In the genomic region with DNA sequence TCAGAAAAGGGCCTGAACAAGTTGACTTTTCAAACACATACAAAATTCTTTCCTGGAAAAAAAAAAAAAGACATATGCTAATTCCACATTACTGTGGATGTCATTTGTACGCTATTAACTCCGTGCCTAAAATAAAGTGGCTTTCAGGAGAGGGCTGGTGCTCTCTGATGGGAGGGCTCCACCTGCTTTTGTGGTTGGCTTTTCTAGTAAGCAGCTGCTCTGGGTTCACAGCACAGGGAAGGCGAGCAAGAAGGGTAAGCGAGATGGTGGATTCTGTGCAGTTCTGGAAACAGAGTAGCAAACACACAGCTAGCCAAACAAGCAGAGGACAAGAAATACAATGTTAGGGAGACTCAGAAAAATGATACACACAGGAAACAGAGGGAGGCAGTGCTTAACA, we compare ENCODE assay signal across 17 mouse cellular contexts. TPM values are rescaled to one million over a fixed set of nuclear protein-coding genes. Genes with fewer than 3 reads are reported as not detected.
DNase-seq lines count a peak whose midpoint lies in the region; ATAC-seq and TF ChIP-seq lines count a peak whose summit lies in the region.
"Had no signal": no experiment of that assay in that cellular context is flagged by ENCODE, and none has a peak within 500 bp of the region (broad histone marks: within the 10 kb centered on the region; RNA-seq: fewer than 3 reads in every experiment).

No protein-coding gene starts in this region.

- no peak for TF ChIP-seq CTCF in midbrain, postnatal 0 days (IDR thresholded peaks at IDR 0.05)

- H3K27ac ChIP-seq in forebrain, embryonic 11.5 days (ENCODE audit: low read depth, low read length): peak overlapping the region; percentile 59; the same call in 1 of the 2 replicates
- H3K27ac ChIP-seq in hindbrain, embryonic 14.5 days: peak overlapping the region; percentile 33; the same call in 1 of the 2 replicates
- 0 out of 2 replicates have a peak overlapping the region, but pooled peaks have one; percentile 33 for H3K27ac ChIP-seq in midbrain, postnatal 0 days (ENCODE audit: low read depth, low read length)
- no peak overlapping the region for H3K27ac ChIP-seq in liver, embryonic 12.5 days
- H3K27ac ChIP-seq: heart, embryonic 15.5 days; intestine, embryonic 15.5 days; stomach, postnatal 0 days had no signal

- H3K9ac ChIP-seq in forebrain, embryonic 11.5 days (ENCODE audit: low read length): no peak overlapping the region
- H3K9ac ChIP-seq in hindbrain, embryonic 14.5 days: no peak overlapping the region
- H3K9ac ChIP-seq in midbrain, postnatal 0 days (replicated peaks; ENCODE audit: low read length, poor library complexity, severe bottlenecking): no peak overlapping the region
- no peak overlapping the region for H3K9ac ChIP-seq in liver, embryonic 12.5 days
- H3K9ac ChIP-seq: heart, embryonic 15.5 days; intestine, embryonic 15.5 days had no signal

- no peaks in the 10 kb centered on the region for H3K36me3 ChIP-seq in forebrain, embryonic 11.5 days (ENCODE audit: control insufficient read depth, insufficient read depth, low read length)
- no peaks in the 10 kb centered on the region for H3K36me3 ChIP-seq in hindbrain, embryonic 14.5 days (replicated peaks; ENCODE audit: control insufficient read depth, insufficient read depth)
- no peaks in the 10 kb centered on the region for H3K36me3 ChIP-seq in midbrain, postnatal 0 days (ENCODE audit: insufficient read depth, low read length)
- no peaks in the 10 kb centered on the region for H3K36me3 ChIP-seq in liver, embryonic 12.5 days
- H3K36me3 ChIP-seq: G1E; heart, embryonic 15.5 days; intestine, embryonic 15.5 days had no signal

- H3K9me3 ChIP-seq in forebrain, embryonic 11.5 days (ENCODE audit: control insufficient read depth, low read length): no peaks in the 10 kb centered on the region
- H3K9me3 ChIP-seq in hindbrain, embryonic 14.5 days (ENCODE audit: control insufficient read depth, low read length): no peaks in the 10 kb centered on the region
- no peaks in the 10 kb centered on the region for H3K9me3 ChIP-seq in midbrain, postnatal 0 days (ENCODE audit: low read length)
- no peaks in the 10 kb centered on the region for H3K9me3 ChIP-seq in liver, embryonic 12.5 days (replicated peaks)
- H3K9me3 ChIP-seq: G1E; heart, embryonic 15.5 days; intestine, embryonic 15.5 days had no signal

- intact Hi-C loops in heart, postnatal 10 days (cut with DNase I): no loop called here
- intact Hi-C loops in left cerebral cortex, postnatal 25 days (cut with DNase I): no loop called here

- H3K4me3 ChIP-seq in forebrain, embryonic 11.5 days (ENCODE audit: low read depth, low read length): no peak overlapping the region
- H3K4me3 ChIP-seq in hindbrain, embryonic 14.5 days (replicated peaks; ENCODE audit: low read length): no peak overlapping the region
- no peak overlapping the region for H3K4me3 ChIP-seq in midbrain, postnatal 0 days (ENCODE audit: low read depth, low read length)
- H3K4me3 ChIP-seq in liver, embryonic 12.5 days: no peak overlapping the region
- H3K4me3 ChIP-seq: heart, embryonic 15.5 days; intestine, embryonic 15.5 days had no signal

- ATAC-seq in forebrain, embryonic 11.5 days (replicated peaks; ENCODE audit: low FRiP score): no peak
- no peak for ATAC-seq in hindbrain, embryonic 14.5 days (ENCODE audit: low FRiP score)
- no peak for ATAC-seq in midbrain, postnatal 0 days (ENCODE audit: low FRiP score)
- no peak for ATAC-seq in liver, embryonic 12.5 days

- peaks cover 16% of the 10 kb centered on the region for H3K4me1 ChIP-seq in forebrain, embryonic 11.5 days (replicated peaks; ENCODE audit: control insufficient read depth, insufficient read depth, low read length)
- H3K4me1 ChIP-seq in hindbrain, embryonic 14.5 days (replicated peaks; ENCODE audit: control insufficient read depth, insufficient read depth, low read length): peaks cover 18% of the 10 kb centered on the region
- peaks cover 15% of the 10 kb centered on the region for H3K4me1 ChIP-seq in midbrain, postnatal 0 days (ENCODE audit: insufficient read depth, low read length)
- no peaks in the 10 kb centered on the region; the same call in 1 of the 2 replicates for H3K4me1 ChIP-seq in liver, embryonic 12.5 days
- H3K4me1 ChIP-seq: heart, embryonic 15.5 days; intestine, embryonic 15.5 days had no signal

- no peak overlapping the region for H3K4me2 ChIP-seq in forebrain, embryonic 11.5 days (ENCODE audit: low read depth, low read length, severe bottlenecking)
- no peak overlapping the region for H3K4me2 ChIP-seq in hindbrain, embryonic 14.5 days (replicated peaks)
- no peak overlapping the region for H3K4me2 ChIP-seq in midbrain, postnatal 0 days (ENCODE audit: low read depth, low read length, poor library complexity, severe bottlenecking)
- no peak overlapping the region for H3K4me2 ChIP-seq in liver, embryonic 12.5 days
- H3K4me2 ChIP-seq: heart, embryonic 15.5 days; intestine, embryonic 15.5 days had no signal

- peak; percentile 31 for DNase-seq in heart, adult 11 months
- no peak for DNase-seq in heart, postnatal 10 days
- peak; percentile 49 for DNase-seq in forebrain, embryonic 11.5 days (ENCODE audit: low spot score)
- DNase-seq in hindbrain, embryonic 14.5 days (ENCODE audit: low spot score): no peak
- no peak for DNase-seq in midbrain, postnatal 0 days (ENCODE audit: low spot score)
- DNase-seq in thymus, postnatal 36 days: no peak
- no peak for DNase-seq in left cerebral cortex, postnatal 25 days (ENCODE audit: low spot score in 2 of 2)
- DNase-seq: cerebellum, adult 8-10 months; gastrocnemius, postnatal 14 days; lung, postnatal 36 days had no signal

- WGBS in forebrain, embryonic 11.5 days: 19% methylated on average over 4 of the region's 4 CpGs
- WGBS in hindbrain, embryonic 14.5 days: 14% methylated on average over 4 of the region's 4 CpGs
- WGBS in midbrain, postnatal 0 days: 16% methylated on average over 4 of the region's 4 CpGs
- WGBS in liver, embryonic 12.5 days (ENCODE audit: insufficient replicate concordance): 53% methylated on average over 4 of the region's 4 CpGs

- peaks cover 2% of the 10 kb centered on the region for H3K27me3 ChIP-seq in forebrain, embryonic 11.5 days (ENCODE audit: control insufficient read depth, insufficient read depth, low read length)
- no peaks in the 10 kb centered on the region for H3K27me3 ChIP-seq in hindbrain, embryonic 14.5 days (ENCODE audit: control insufficient read depth, insufficient read depth, low read length)
- H3K27me3 ChIP-seq in midbrain, postnatal 0 days (ENCODE audit: insufficient read depth, low read length): 0 out of 2 replicates have a peak, but pooled peaks cover 4% of the 10 kb centered on the region
- H3K27me3 ChIP-seq in liver, embryonic 12.5 days (replicated peaks): peaks cover 27% of the 10 kb centered on the region
- H3K27me3 ChIP-seq: intestine, embryonic 15.5 days had no signal

RNA-seq across cellular contexts. Expression of a gene that starts 18.6 kb away (rescaled TPM):
- total RNA-seq in heart, postnatal 10 days (2021): not detected
- polyA plus RNA-seq in forebrain, embryonic 11.5 days (2014; fragmentation: Nextera tagmentation; extraction: Ambion mirVana): not detected in 2 replicates
- polyA plus RNA-seq in hindbrain, embryonic 14.5 days (2014; fragmentation: Nextera tagmentation; extraction: Ambion mirVana): not detected in 2 replicates
- total RNA-seq in midbrain, postnatal 0 days (2014; rRNA removed): not detected in 2 replicates
- not detected in 2 replicates for polyA plus RNA-seq in midbrain, postnatal 0 days (2015; fragmentation: Nextera tagmentation; extraction: Ambion mirVana)
- polyA plus RNA-seq in liver, embryonic 12.5 days (2016; fragmentation: Nextera tagmentation; extraction: Ambion mirVana): not detected in 2 replicates
- total RNA-seq in left cerebral cortex, postnatal 25 days (2021): not detected
- total RNA-seq: G1E; gastrocnemius, postnatal 14 days; left cerebral cortex, adult 8-10 months; liver, adult 2 months had no signal
- polyA plus RNA-seq: G1E; heart, embryonic 15.5 days; intestine, embryonic 15.5 days; liver, adult 2 months; stomach, postnatal 0 days had no signal

RNA-seq across cellular contexts. Expression of a gene that starts 55.6 kb away (rescaled TPM):
- 10 to 100 TPM in 1 of 2 experiments, 1 to 10 TPM in 1; 8.0 to 11.6 TPM for total RNA-seq in heart, postnatal 10 days (2021)
- 28.5 and 29.9 TPM in 2 replicates for polyA plus RNA-seq in forebrain, embryonic 11.5 days (2014; fragmentation: Nextera tagmentation; extraction: Ambion mirVana)
- polyA plus RNA-seq in hindbrain, embryonic 14.5 days (2014; fragmentation: Nextera tagmentation; extraction: Ambion mirVana): 15.1 and 16.0 TPM in 2 replicates
- total RNA-seq in midbrain, postnatal 0 days (2014; rRNA removed): 15.0 and 15.7 TPM in 2 replicates
- 11.8 and 12.3 TPM in 2 replicates for polyA plus RNA-seq in midbrain, postnatal 0 days (2015; fragmentation: Nextera tagmentation; extraction: Ambion mirVana)
- 12.3 and 13.2 TPM in 2 replicates for polyA plus RNA-seq in liver, embryonic 12.5 days (2016; fragmentation: Nextera tagmentation; extraction: Ambion mirVana)
- total RNA-seq in left cerebral cortex, postnatal 25 days (2021): 10 to 100 TPM; 11.2 to 11.5 TPM

Comparison
In these comparisons a context has a peak if more than half of its experiments do, and no peak if none do; other contexts are left out.
1. DNase-seq: peak in heart, adult 11 months (single experiment) and forebrain, embryonic 11.5 days (single experiment); none in heart, postnatal 10 days (0 of 2), hindbrain, embryonic 14.5 days (single experiment), midbrain, postnatal 0 days (single experiment), thymus, postnatal 36 days (0 of 2) and left cerebral cortex, postnatal 25 days (0 of 2).